Mouse (Mus musculus) midbrain, embryonic 12.5 days (tissue): ENCODE data around the gene Obscn. TPM values are rescaled to one million over a fixed set of nuclear protein-coding genes. Genes with fewer than 3 reads are reported as not detected.

ENCODE experiments used
- ATAC-seq: fragments of 200-750 bp; cut with Nextera tagmentation; 2 replicates; pipeline ENCODE4 v1.8.0; 2017; ENCODE audit warnings: low read depth, moderate TSS enrichment, moderate library complexity; ENCODE audit not compliant: low FRiP score
- H3K27ac ChIP-seq: fragments of 300-500 bp; sonication (generic); replicated peaks from 2 replicates; pipeline ENCODE4 v1.5.1; 2016; ENCODE audit warnings: mild to moderate bottlenecking
- H3K27me3 ChIP-seq: fragments of 300-500 bp; sonication (generic); 2 replicates; pipeline ENCODE4 v1.6.1; 2016; ENCODE audit warnings: mild to moderate bottlenecking
- H3K36me3 ChIP-seq: fragments of 300-500 bp; sonication (generic); 2 replicates; pipeline ENCODE4 v1.6.1; 2016
- H3K4me1 ChIP-seq: fragments of 300-500 bp; sonication (generic); 2 replicates; pipeline ENCODE4 v1.6.1; 2016
- H3K4me2 ChIP-seq: fragments of 300-500 bp; sonication (generic); replicated peaks from 2 replicates; pipeline ENCODE4 v1.6.1; 2016; ENCODE audit warnings: mild to moderate bottlenecking, moderate library complexity
- H3K4me3 ChIP-seq: fragments of 300-500 bp; sonication (generic); 2 replicates; pipeline ENCODE4 v1.5.1; 2016; ENCODE audit warnings: mild to moderate bottlenecking
- H3K9ac ChIP-seq: fragments of 300-500 bp; sonication (generic); replicated peaks from 2 replicates; pipeline ENCODE4 v1.6.1; 2016; ENCODE audit warnings: mild to moderate bottlenecking, moderate library complexity
- H3K9me3 ChIP-seq: fragments of 300-500 bp; sonication (generic); 2 replicates; pipeline ENCODE4 v1.6.1; 2016; ENCODE audit warnings: mild to moderate bottlenecking
- WGBS: fragments of 180-500 bp; shearing (Covaris S2); methylation state at CpG from one replicate; pipeline ENCODE4 v1.1.7; 2016; 5-methylcytosine and 5-hydroxymethylcytosine counted together
- polyA plus RNA-seq: library from polyadenylated mRNA; unstranded; fragments of >200 nt; fragmentation: Nextera tagmentation; extraction: Ambion mirVana; gene quantifications from 2 replicates; pipeline ENCODE4 v1.2.1, GENCODE M21; 2016

Obscn gene
- polyA plus RNA-seq, 1 experiment from 2014 or later = 0.14 TPM

- Histone ChIP-seq H3K4me1 (peaks cover 10% of the 10 kb centered on the region), H3K27me3 (0 out of 2 replicates have a peak, but pooled peaks cover 3% of the 10 kb centered on the region), H3K9ac (peak within 1 kb of the TSS; percentile 92), H3K36me3 (peaks cover 2% of the 10 kb centered on the region; the same call in 1 of the 2 replicates), H3K9me3 (no peaks in the 10 kb centered on the region), H3K27ac (peak within 1 kb of the TSS; percentile 99), H3K4me2 (peak within 1 kb of the TSS; percentile 54), H3K4me3 (peak within 1 kb of the TSS; percentile 84)
- ATAC-seq = peak; percentile 98
- WGBS = 3% methylated on average over 68 of the region's 68 CpGs
These were observed 27.3 kb upstream of the Obscn start, which contains the start of gene Iba57 for GRCm38 (mm10) chr11:59163255-59164236. Gene Iba57 (minus strand): TSS chr11:59163739.

- peaks cover 10% of the 10 kb centered on the region for H3K4me1 ChIP-seq
- H3K9ac ChIP-seq = peak overlapping the region; percentile 92
- 0 out of 2 replicates have a peak, but pooled peaks cover 3% of the 10 kb centered on the region for H3K27me3 ChIP-seq
- 65% methylated on average over 9 of the region's 9 CpGs for WGBS
- no peaks in the 10 kb centered on the region for H3K9me3 ChIP-seq
- peak overlapping the region; percentile 99 for H3K27ac ChIP-seq
- H3K4me2 ChIP-seq = peak overlapping the region; percentile 54
- H3K36me3 ChIP-seq = peaks cover 11% of the 10 kb centered on the region
- ATAC-seq = no peak
- peak overlapping the region; percentile 84 for H3K4me3 ChIP-seq
These were observed 26.4 kb upstream of the Obscn start for GRCm38 (mm10) chr11:59162443-59163254.

- WGBS = 79% methylated on average over 5 of the region's 5 CpGs
- H3K27ac ChIP-seq = no peak overlapping the region
- no peaks in the 10 kb centered on the region for H3K27me3 ChIP-seq
- peaks cover 10% of the 10 kb centered on the region for H3K4me1 ChIP-seq
- H3K9ac ChIP-seq = no peak overlapping the region
- H3K4me2 ChIP-seq = no peak overlapping the region
- no peak overlapping the region for H3K4me3 ChIP-seq
- ATAC-seq = no peak
- H3K9me3 ChIP-seq = no peaks in the 10 kb centered on the region
- H3K36me3 ChIP-seq = peaks cover 22% of the 10 kb centered on the region
These were observed 25.2 kb upstream of the Obscn start for GRCm38 (mm10) chr11:59161398-59161797.

- Histone ChIP-seq H3K4me3 (no peak overlapping the region), H3K9ac (no peak overlapping the region), H3K27me3 (no peaks in the 10 kb centered on the region), H3K9me3 (no peaks in the 10 kb centered on the region), H3K4me1 (peaks cover 10% of the 10 kb centered on the region), H3K36me3 (peaks cover 32% of the 10 kb centered on the region), H3K4me2 (no peak overlapping the region), H3K27ac (no peak overlapping the region)
- WGBS = 88% methylated on average over 4 of the region's 4 CpGs
- ATAC-seq = no peak
These were observed 23.4 kb upstream of the Obscn start for GRCm38 (mm10) chr11:59159558-59159957.

GRCm38 (mm10) chr11:59159099-59159498 lies 22.9 kb upstream of the Obscn start:
- Histone ChIP-seq H3K4me1 (peaks cover 8% of the 10 kb centered on the region), H3K9me3 (no peaks in the 10 kb centered on the region), H3K9ac (no peak overlapping the region), H3K27me3 (no peaks in the 10 kb centered on the region), H3K4me2 (no peak overlapping the region), H3K27ac (no peak overlapping the region), H3K4me3 (no peak overlapping the region), H3K36me3 (peaks cover 32% of the 10 kb centered on the region)
- ATAC-seq = no peak
- WGBS = 93% methylated on average over 13 of the region's 13 CpGs

- ATAC-seq = no peak
- Histone ChIP-seq H3K9ac (no peak overlapping the region), H3K36me3 (peaks cover 32% of the 10 kb centered on the region), H3K27ac (no peak overlapping the region), H3K9me3 (no peaks in the 10 kb centered on the region), H3K4me1 (no peaks in the 10 kb centered on the region), H3K4me2 (no peak overlapping the region), H3K27me3 (no peaks in the 10 kb centered on the region), H3K4me3 (no peak overlapping the region)
- WGBS = 94% methylated on average over 5 of the region's 5 CpGs
These were observed 19.7 kb upstream of the Obscn start for GRCm38 (mm10) chr11:59155900-59156299.

- no peak overlapping the region for H3K9ac ChIP-seq
- no peak overlapping the region for H3K4me2 ChIP-seq
- ATAC-seq = no peak
- no peak overlapping the region for H3K27ac ChIP-seq
- H3K4me1 ChIP-seq = no peaks in the 10 kb centered on the region
- H3K4me3 ChIP-seq = no peak overlapping the region
- no peaks in the 10 kb centered on the region for H3K27me3 ChIP-seq
- 94% methylated on average over 7 of the region's 7 CpGs for WGBS
- H3K9me3 ChIP-seq = no peaks in the 10 kb centered on the region
- peaks cover 32% of the 10 kb centered on the region for H3K36me3 ChIP-seq
These were observed 18.0 kb upstream of the Obscn start for GRCm38 (mm10) chr11:59154220-59154619.

GRCm38 (mm10) chr11:59151729-59152128 lies 15.5 kb upstream of the Obscn start:
- Histone ChIP-seq H3K9me3 (no peaks in the 10 kb centered on the region), H3K4me2 (no peak overlapping the region), H3K36me3 (0 out of 2 replicates have a peak, but pooled peaks cover 13% of the 10 kb centered on the region), H3K27me3 (no peaks in the 10 kb centered on the region), H3K4me1 (no peaks in the 10 kb centered on the region), H3K27ac (no peak overlapping the region), H3K4me3 (no peak overlapping the region), H3K9ac (no peak overlapping the region)
- no peak for ATAC-seq
- WGBS = 35% methylated on average over 3 of the region's 3 CpGs

- no peak overlapping the region for H3K4me2 ChIP-seq
- no peaks in the 10 kb centered on the region for H3K27me3 ChIP-seq
- H3K9ac ChIP-seq = no peak overlapping the region
- H3K27ac ChIP-seq = no peak overlapping the region
- no peak overlapping the region for H3K4me3 ChIP-seq
- no peaks in the 10 kb centered on the region for H3K9me3 ChIP-seq
- no peak for ATAC-seq
- no peaks in the 10 kb centered on the region for H3K36me3 ChIP-seq
- H3K4me1 ChIP-seq = no peaks in the 10 kb centered on the region
- 78% methylated on average over 3 of the region's 3 CpGs for WGBS
These were observed 13.1 kb upstream of the Obscn start for GRCm38 (mm10) chr11:59149302-59149701.

- ATAC-seq = no peak
- Histone ChIP-seq H3K9me3 (no peaks in the 10 kb centered on the region), H3K27ac (no peak overlapping the region), H3K9ac (no peak overlapping the region), H3K4me3 (no peak overlapping the region), H3K27me3 (peaks cover 17% of the 10 kb centered on the region), H3K4me1 (peaks cover 5% of the 10 kb centered on the region; the same call in 1 of the 2 replicates), H3K4me2 (no peak overlapping the region), H3K36me3 (no peaks in the 10 kb centered on the region)
- WGBS = 74% methylated on average over 5 of the region's 5 CpGs
These were observed 6.8 kb upstream of the Obscn start for GRCm38 (mm10) chr11:59142962-59143361.

GRCm38 (mm10) chr11:59141772-59142370 lies 5.7 kb upstream of the Obscn start:
- peak overlapping the region; percentile 42 for H3K4me2 ChIP-seq
- no peaks in the 10 kb centered on the region for H3K9me3 ChIP-seq
- no peak for ATAC-seq
- H3K27me3 ChIP-seq = peaks cover 28% of the 10 kb centered on the region
- no peak overlapping the region for H3K4me3 ChIP-seq
- peaks cover 5% of the 10 kb centered on the region; the same call in 1 of the 2 replicates for H3K4me1 ChIP-seq
- no peaks in the 10 kb centered on the region for H3K36me3 ChIP-seq
- H3K27ac ChIP-seq = no peak overlapping the region
- H3K9ac ChIP-seq = no peak overlapping the region
- 9% methylated on average over 14 of the region's 14 CpGs for WGBS
